Mouse (Mus musculus) retina, postnatal 1 day (tissue): ENCODE measurements at regions not wholly inside any gene's neighbourhood (a gene's known extent, or its start where the extent isn't known, plus 50 kb on each side); places are given as distances from the start of the nearest gene placed in this dataset.
A peak's percentile ranks its signal among the peaks of the same experiment; 100 is the strongest.
"Not testable (repeated sequence)": the region's sequence is repeated elsewhere in the genome, so short reads cannot be mapped to it uniquely, and the experiment has no call there.

Experiments
- DNase-seq: peaks from one replicate; pipeline ENCODE4 v3.0.0-alpha.2; 2012

DNA sequence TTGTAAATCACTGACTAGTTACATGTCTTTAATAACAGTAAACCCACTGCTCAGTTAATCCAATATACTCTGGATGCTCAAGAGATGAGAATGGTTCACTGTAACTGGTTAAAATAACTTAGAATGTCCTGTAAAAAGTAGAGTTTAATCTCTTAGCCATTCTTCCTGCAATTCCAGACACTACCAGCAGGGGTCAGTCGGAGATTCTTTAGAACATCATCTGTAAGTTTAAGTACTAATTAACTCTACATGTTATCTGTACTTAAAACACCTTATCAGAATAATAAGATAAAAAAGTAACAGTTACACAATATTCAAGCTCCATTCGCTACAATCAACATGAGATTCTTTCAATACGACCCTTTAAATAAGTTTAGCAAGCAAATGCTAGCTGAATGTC lies 58.7 kb upstream of the Olig3 start:
- DNase-seq, result no peak

GRCm38 (mm10) chr10:19295388-19296013 lies 60.8 kb upstream of the Olig3 start:
- no peak for DNase-seq

GRCm38 (mm10) chr10:19291474-19291873 lies 64.9 kb upstream of the Olig3 start:
- DNase-seq, result no peak

DNA sequence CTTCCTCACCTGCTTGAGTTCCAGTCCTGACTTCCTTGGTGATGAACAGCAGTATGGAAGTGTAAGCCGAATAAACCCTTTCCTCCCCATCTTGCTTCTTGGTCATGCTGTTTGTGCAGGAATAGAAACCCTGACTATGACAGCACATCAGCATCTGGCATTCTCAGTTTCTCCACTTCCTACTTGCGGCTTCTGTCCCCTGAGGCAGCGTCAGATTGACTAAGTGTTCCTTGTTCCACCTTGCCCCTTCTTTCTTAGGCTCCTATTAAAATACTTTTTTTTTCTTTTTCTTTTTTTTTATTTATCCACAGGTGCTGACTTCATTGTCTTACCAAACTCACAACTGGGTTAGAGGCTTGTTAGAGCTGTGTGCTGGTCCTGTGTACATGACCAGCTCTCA lies 65.3 kb upstream of the Olig3 start:
- DNase-seq, result not testable (repeated sequence)

DNA sequence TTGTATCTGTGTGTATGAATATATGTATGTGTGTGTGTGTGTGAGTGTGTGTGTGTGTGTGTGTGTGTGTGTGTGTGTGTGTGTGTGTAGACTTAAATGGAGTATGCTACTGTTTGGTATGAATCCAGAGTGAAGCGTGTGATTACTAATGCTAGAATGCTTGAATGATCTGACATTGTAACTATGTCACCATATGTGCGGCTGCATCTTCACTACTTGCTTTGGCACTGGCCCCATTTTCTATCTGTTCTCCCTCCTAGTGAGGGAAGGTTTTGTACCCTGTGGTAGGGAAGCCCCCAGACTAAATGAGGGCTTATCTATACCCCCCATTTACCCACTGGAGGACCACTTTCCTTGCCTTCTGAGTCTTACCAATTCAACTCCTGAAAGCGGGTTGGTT lies 74.2 kb upstream of the Olig3 start:
- DNase-seq, result peak; percentile 1

GRCm38 (mm10) chr10:19281021-19281420 lies 75.3 kb upstream of the Olig3 start:
- DNase-seq, result no peak

GRCm38 (mm10) chr10:19278189-19278842 lies 78.0 kb upstream of the Olig3 start:
- DNase-seq, result no peak

DNA sequence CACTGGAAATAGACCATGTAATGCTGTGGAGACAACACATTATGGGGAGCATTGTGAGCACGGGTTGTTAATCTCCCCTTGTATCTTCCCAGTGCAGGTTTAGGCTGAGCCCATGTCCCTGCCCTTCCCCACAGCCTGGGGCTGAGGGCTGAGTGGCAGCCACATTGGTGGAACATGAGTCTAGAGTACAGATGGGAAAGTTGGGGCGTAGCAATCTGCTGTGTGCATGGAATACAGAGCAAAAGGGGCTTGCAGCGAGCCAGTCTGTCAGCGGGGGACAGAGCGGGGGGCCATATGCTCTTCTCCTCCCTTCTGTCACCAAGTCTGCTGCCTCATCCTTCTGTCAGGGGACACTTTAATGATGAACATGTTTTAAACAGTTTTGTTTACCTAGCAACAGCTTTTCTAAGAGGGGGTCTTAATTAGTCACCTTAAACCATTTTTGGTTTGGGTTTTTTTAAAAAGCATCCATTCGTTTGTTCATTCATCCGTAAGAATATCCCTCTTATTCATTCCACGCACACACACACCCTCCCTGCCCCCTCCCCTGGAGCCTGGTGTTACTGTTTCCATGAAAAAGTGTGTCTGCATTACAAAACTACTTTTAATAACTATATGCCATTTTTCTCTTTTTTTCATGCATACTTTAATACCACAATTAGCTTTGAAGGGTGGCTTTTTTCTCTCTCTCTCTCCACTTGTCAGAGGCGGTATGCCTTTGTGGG lies 79.1 kb upstream of the Olig3 start:
- DNase-seq, result peak; percentile 52

DNA sequence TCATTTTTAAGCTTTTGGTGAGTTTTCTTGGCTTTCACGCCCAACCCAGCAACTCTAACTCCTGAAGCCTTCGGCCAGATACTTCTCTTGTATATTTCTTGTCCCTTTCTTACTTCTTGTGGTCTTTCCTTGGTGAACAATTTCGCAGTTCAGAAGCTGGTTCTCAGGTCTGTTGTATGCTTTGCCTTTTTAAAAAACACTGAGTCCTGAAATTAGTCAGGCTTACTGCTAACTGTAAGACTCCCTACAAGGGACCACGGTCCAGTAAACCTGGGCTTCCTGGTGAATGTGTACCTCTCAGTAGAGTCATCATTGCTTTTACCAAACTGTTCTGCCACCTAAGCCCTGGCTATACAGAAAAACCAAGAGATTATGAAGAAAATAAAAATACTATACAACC lies 81.3 kb upstream of the Olig3 start:
- DNase-seq, result no peak

GRCm38 (mm10) chr10:19269418-19269817 lies 86.9 kb upstream of the Olig3 start:
- no peak for DNase-seq

DNA sequence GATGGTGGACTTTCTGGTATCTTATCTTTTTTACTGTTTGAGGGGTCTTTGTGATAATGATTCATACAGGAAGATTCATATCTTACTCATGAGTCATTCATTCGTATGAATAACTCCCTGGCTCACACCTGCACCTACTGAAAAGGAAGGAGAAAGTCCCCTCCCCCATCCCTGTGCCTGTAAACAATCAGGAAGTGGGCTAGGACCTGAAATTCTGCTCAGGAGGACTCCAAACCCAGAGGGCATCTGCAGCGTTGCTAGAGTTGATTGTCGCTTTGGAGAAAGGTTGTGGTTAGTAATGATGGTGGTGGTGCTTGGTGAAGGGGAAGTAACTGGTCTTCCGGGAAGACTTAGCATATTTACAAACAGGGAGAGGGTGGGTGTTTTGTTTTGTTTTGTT lies 88.3 kb upstream of the Olig3 start:
- no peak for DNase-seq

DNA sequence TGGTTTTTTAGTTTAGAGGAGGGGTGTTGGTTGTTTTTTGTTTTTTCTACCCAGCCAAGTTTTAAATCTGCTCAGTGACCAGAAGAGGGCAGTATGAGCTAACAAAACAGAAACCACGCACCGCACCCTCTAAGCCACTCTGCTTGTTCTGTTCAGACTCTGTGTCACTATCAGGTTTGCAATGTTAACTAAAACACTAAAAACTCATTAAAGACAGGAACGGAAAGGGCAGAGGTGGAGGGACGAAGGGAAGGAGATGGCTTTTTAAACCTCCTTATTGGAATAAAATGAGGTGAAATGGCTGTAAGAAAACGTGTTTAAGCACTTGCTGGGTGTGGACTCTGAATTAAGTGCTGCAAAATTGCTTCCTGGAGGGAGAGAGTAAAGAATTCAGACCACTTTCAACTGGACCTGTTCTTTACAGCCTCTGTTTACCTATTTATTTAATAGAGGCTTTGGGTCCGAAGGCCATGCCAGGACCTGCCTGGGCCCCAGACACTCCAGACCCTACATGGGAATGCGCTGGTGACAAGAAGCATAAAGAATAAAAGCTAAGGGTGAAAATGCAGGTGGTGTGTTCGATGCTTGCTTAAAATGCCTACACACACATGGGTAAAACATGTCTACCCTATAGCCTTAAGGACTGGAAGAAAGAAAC lies 116.1 kb upstream of the Olig3 start:
- peak; percentile 76 for DNase-seq

- DNase-seq, result no peak
These were observed 140.1 kb upstream of the Olig3 start for GRCm38 (mm10) chr10:19216240-19216639.

DNA sequence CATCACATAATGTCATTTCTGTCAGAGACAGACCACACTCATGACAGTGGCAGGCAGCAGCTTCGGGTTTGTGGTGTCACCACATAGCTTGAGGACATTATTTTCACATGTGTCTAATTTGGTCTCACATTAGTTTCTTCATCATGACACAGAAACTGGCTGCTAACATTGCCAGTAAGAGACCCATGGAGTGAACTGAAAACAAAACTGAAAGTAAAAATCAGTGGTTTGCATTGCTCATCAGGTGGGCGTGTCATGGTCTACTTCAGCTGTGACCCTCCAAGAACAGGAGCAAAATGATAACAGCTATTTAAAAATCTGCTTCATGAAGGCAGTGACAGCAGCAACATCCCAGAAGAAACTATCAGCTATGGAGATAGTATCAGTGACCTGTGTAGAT lies 146.6 kb upstream of the Olig3 start:
- DNase-seq, result no peak

DNA sequence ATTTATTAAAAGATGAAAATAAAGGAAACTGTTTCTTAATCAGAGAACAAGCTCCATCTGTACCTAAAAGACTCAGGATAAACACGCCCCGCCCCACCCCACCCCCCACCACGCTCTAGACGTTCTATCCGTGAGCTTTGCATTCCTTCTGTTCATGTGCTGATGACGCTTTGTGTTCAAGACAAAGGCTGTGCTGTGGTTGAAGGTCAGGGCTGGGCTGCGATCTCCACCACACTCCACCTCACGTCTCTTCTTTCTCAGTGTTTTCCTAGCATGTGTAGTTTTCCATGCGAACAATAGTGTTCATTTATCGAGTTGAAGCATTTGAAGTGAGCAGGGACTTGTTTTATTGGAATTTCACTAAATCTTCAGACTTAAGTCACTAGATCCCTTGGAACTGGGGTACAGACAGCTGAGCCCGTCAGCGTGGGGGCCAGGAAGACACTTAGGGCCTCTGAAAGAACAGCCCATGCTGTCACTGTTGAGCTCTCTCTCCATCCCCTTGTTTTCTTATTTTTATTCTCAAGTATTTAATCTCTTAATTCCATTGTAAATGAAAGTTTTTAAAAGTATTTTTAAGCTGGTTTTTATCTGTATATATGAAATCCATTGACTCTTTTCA lies 148.1 kb upstream of the Olig3 start:
- peak; percentile 69 for DNase-seq

DNA sequence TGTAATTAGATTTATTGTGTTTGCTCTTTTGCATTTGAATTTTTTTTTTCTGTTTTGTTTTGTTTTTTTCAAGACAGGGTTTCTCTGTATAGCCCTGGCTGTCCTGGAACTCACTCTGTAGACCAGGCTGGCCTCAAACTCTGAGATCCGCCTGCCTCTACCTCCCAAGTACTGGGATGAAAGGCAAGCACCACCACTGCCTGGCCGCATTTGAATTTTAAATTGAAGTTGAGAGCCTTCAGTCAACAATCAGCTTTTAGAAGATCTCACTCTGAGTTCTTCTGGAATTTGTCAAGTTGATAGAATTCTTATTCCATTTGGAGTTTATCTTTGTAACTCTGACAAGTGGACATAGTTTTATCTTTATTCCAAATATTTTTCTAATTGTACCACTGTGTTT lies 148.8 kb upstream of the Olig3 start:
- no peak for DNase-seq

GRCm38 (mm10) chr10:19200311-19200710 lies 156.0 kb upstream of the Olig3 start:
- no peak for DNase-seq

GRCm38 (mm10) chr10:19195676-19196075 lies 160.7 kb upstream of the Olig3 start:
- DNase-seq, result no peak

DNA sequence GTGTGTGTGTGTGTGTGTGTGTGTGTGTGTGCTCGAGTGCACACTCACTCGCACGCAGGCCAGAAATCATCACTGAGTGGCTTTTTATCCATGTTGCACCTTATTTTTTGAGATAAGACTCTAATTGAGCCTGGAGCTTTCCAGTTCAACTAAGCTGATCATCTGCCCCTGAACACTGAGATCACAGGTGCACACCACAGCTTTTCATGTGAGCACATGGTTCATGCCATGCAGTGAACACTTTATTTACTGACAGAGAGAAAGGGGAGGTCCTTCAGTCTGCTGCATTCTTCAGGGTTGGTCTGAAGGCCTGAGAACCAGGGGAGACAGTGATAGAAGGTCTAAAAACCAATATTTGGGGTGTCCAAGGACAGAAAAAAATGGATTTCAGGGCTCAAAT lies 161.7 kb upstream of the Olig3 start:
- DNase-seq, result no peak

- DNase-seq, result no peak
These were observed 163.2 kb upstream of the Olig3 start for GRCm38 (mm10) chr10:19192971-19193758.

- no peak for DNase-seq
These were observed 164.1 kb upstream of the Olig3 start for GRCm38 (mm10) chr10:19192221-19192620.

DNA sequence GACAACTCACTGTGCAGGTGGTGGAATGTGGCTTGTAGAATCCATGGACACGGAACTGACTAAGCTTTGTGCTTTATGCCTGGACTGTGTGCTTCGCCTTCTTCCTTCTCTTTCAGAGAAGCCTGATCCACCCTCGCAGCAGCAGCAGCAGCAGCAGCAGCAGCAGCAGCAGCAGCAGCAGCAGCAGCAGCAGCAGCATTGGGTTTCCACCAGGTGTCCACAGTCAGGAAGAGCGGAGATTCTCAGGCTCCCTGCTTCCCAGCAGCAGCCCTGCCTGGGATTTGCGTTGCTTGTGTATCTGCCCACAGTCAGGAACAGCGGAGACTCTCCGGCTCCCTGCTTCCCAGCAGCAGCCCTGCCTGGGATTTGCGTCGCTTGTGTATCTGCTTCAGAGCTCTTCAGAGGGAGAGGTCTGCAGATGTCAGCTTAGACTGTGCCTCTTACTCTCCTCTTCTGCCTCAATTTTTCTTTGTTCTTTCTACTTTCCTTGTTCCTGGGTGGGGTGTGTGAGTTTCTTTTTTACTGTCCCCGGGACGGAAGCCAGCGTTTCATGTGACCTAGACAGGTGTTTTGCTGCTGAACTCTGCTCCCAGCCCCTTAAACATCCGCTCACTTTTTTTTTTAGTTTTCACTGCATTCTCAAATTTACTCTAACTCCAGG lies 168.1 kb upstream of the Olig3 start:
- peak; percentile 42 for DNase-seq
